Mouse (Mus musculus): ENCODE measurements around the gene Add2. TPM values are rescaled to one million over a fixed set of nuclear protein-coding genes. Genes with fewer than 3 reads are reported as not detected.

The Add2 gene
- polyA plus RNA-seq, 1 experiment from 2014 or later, result 28.1 TPM

- no peak overlapping the region for H3K4me2 ChIP-seq (ENCODE audit: low read depth, low read length)
- no peak for ATAC-seq
- no peak for TF ChIP-seq EP300 (IDR thresholded peaks at IDR 0.05; ENCODE audit: low read depth)
- no peak for TF ChIP-seq CTCF (IDR thresholded peaks at IDR 0.05; ENCODE audit: low read depth)
- WGBS (ENCODE audit: insufficient replicate concordance), result 58% methylated on average over 5 of the region's 5 CpGs
- H3K9ac ChIP-seq (replicated peaks), result no peak overlapping the region
- no peaks in the 10 kb centered on the region for H3K4me1 ChIP-seq (ENCODE audit: insufficient read depth)
- DNase-seq, result no peak
- H3K27me3 ChIP-seq (ENCODE audit: insufficient read depth, low read length), result no peaks in the 10 kb centered on the region
- no peak overlapping the region for H3K27ac ChIP-seq (ENCODE audit: low read depth)
- H3K36me3 ChIP-seq (replicated peaks; ENCODE audit: insufficient read depth, low read length), result peaks cover 26% of the 10 kb centered on the region
- no peaks in the 10 kb centered on the region for H3K9me3 ChIP-seq (ENCODE audit: low read length)
- no peak overlapping the region for H3K4me3 ChIP-seq (ENCODE audit: low read depth, low read length)
These were observed 67.0 kb downstream of the Add2 start for GRCm38 (mm10) chr6:86095518-86095917.

- DNase-seq (no peak), ATAC-seq (no peak)
- TF ChIP-seq CTCF (IDR thresholded peaks at IDR 0.05; ENCODE audit: low read depth), result no peak
- TF ChIP-seq EP300 (IDR thresholded peaks at IDR 0.05; ENCODE audit: low read depth), result no peak
- no peaks in the 10 kb centered on the region for H3K9me3 ChIP-seq (ENCODE audit: low read length)
- H3K4me1 ChIP-seq (ENCODE audit: insufficient read depth), result no peaks in the 10 kb centered on the region
- H3K36me3 ChIP-seq (replicated peaks; ENCODE audit: insufficient read depth, low read length), result peaks cover 35% of the 10 kb centered on the region
- no peaks in the 10 kb centered on the region for H3K27me3 ChIP-seq (ENCODE audit: insufficient read depth, low read length)
- no peak overlapping the region for H3K4me2 ChIP-seq (ENCODE audit: low read depth, low read length)
- no peak overlapping the region for H3K27ac ChIP-seq (ENCODE audit: low read depth)
- no peak overlapping the region for H3K9ac ChIP-seq (replicated peaks)
- 91% methylated on average over 10 of the region's 10 CpGs for WGBS (ENCODE audit: insufficient replicate concordance)
- no peak overlapping the region for H3K4me3 ChIP-seq (ENCODE audit: low read depth, low read length)
These were observed 68.3 kb downstream of the Add2 start for GRCm38 (mm10) chr6:86096733-86097132.

- H3K9ac ChIP-seq (replicated peaks), result no peak overlapping the region
- H3K9me3 ChIP-seq (ENCODE audit: low read length), result no peaks in the 10 kb centered on the region
- ATAC-seq (no peak), DNase-seq (no peak)
- WGBS (ENCODE audit: insufficient replicate concordance), result 71% methylated on average over 4 of the region's 4 CpGs
- H3K4me1 ChIP-seq (ENCODE audit: insufficient read depth), result no peaks in the 10 kb centered on the region
- TF ChIP-seq EP300 (IDR thresholded peaks at IDR 0.05; ENCODE audit: low read depth) (no peak), CTCF (IDR thresholded peaks at IDR 0.05; ENCODE audit: low read depth) (no peak)
- H3K4me2 ChIP-seq (ENCODE audit: low read depth, low read length), result no peak overlapping the region
- peaks cover 38% of the 10 kb centered on the region for H3K36me3 ChIP-seq (replicated peaks; ENCODE audit: insufficient read depth, low read length)
- H3K4me3 ChIP-seq (ENCODE audit: low read depth, low read length), result no peak overlapping the region
- no peaks in the 10 kb centered on the region for H3K27me3 ChIP-seq (ENCODE audit: insufficient read depth, low read length)
- no peak overlapping the region for H3K27ac ChIP-seq (ENCODE audit: low read depth)
These were observed 68.7 kb downstream of the Add2 start for GRCm38 (mm10) chr6:86097155-86097554.

DNA sequence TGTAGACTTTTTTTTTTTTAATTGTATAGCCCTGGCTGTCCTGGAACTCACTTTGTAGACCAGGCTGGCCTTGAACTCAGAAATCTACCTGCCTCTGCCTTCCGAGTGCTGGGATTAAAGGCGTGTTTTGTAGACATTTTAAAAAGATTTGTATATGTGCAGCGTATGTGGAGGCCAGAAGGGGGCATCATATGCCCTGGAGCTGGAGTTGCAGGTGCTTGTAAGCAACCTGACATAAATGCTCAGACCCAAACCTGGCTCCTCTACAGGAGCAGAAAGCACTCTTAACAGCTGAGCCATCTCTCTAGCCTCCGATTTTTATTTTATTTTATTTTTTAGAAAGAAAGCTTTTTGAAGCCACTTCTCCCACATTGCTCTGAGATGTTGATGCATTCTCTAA is 70.5 kb downstream of the Add2 start:
- no peak overlapping the region for H3K27ac ChIP-seq (ENCODE audit: low read depth)
- ATAC-seq (no peak), DNase-seq (no peak)
- no peak overlapping the region for H3K4me2 ChIP-seq (ENCODE audit: low read depth, low read length)
- H3K36me3 ChIP-seq (replicated peaks; ENCODE audit: insufficient read depth, low read length), result peaks cover 44% of the 10 kb centered on the region
- no peaks in the 10 kb centered on the region for H3K27me3 ChIP-seq (ENCODE audit: insufficient read depth, low read length)
- no peak overlapping the region for H3K4me3 ChIP-seq (ENCODE audit: low read depth, low read length)
- TF ChIP-seq CTCF (IDR thresholded peaks at IDR 0.05; ENCODE audit: low read depth) (peak; percentile 35), EP300 (IDR thresholded peaks at IDR 0.05; ENCODE audit: low read depth) (no peak)
- no peaks in the 10 kb centered on the region for H3K4me1 ChIP-seq (ENCODE audit: insufficient read depth)
- H3K9me3 ChIP-seq (ENCODE audit: low read length), result no peaks in the 10 kb centered on the region
- WGBS (ENCODE audit: insufficient replicate concordance), result 79% methylated on average over 4 of the region's 4 CpGs
- no peak overlapping the region for H3K9ac ChIP-seq (replicated peaks)

GRCm38 (mm10) chr6:86101451-86101850 is 73.0 kb downstream of the Add2 start:
- DNase-seq (no peak), ATAC-seq (no peak)
- no peaks in the 10 kb centered on the region for H3K9me3 ChIP-seq (ENCODE audit: low read length)
- no peaks in the 10 kb centered on the region for H3K4me1 ChIP-seq (ENCODE audit: insufficient read depth)
- H3K27ac ChIP-seq (ENCODE audit: low read depth), result no peak overlapping the region
- TF ChIP-seq EP300 (IDR thresholded peaks at IDR 0.05; ENCODE audit: low read depth) (no peak), CTCF (IDR thresholded peaks at IDR 0.05; ENCODE audit: low read depth) (no peak)
- H3K36me3 ChIP-seq (replicated peaks; ENCODE audit: insufficient read depth, low read length), result peaks cover 54% of the 10 kb centered on the region
- H3K9ac ChIP-seq (replicated peaks), result no peak overlapping the region
- H3K4me3 ChIP-seq (ENCODE audit: low read depth, low read length), result no peak overlapping the region
- H3K4me2 ChIP-seq (ENCODE audit: low read depth, low read length), result no peak overlapping the region
- no peaks in the 10 kb centered on the region for H3K27me3 ChIP-seq (ENCODE audit: insufficient read depth, low read length)
- WGBS (ENCODE audit: insufficient replicate concordance), result 83% methylated on average over 5 of the region's 5 CpGs

- Histone ChIP-seq H3K27me3 (ENCODE audit: insufficient read depth, low read length) (no peaks in the 10 kb centered on the region), H3K27ac (ENCODE audit: low read depth) (no peak overlapping the region), H3K9ac (replicated peaks) (no peak overlapping the region), H3K4me2 (ENCODE audit: low read depth, low read length) (no peak overlapping the region), H3K4me1 (ENCODE audit: insufficient read depth) (no peaks in the 10 kb centered on the region), H3K9me3 (ENCODE audit: low read length) (no peaks in the 10 kb centered on the region), H3K4me3 (ENCODE audit: low read depth, low read length) (no peak overlapping the region), H3K36me3 (replicated peaks; ENCODE audit: insufficient read depth, low read length) (peaks cover 56% of the 10 kb centered on the region)
- no peak for TF ChIP-seq CTCF (IDR thresholded peaks at IDR 0.05; ENCODE audit: low read depth)
- no peak for TF ChIP-seq EP300 (IDR thresholded peaks at IDR 0.05; ENCODE audit: low read depth)
- DNase-seq (no peak), ATAC-seq (no peak)
- WGBS (ENCODE audit: insufficient replicate concordance), result 87% methylated on average over 5 of the region's 5 CpGs
These were observed 74.4 kb downstream of the Add2 start for GRCm38 (mm10) chr6:86102874-86103273.

DNA sequence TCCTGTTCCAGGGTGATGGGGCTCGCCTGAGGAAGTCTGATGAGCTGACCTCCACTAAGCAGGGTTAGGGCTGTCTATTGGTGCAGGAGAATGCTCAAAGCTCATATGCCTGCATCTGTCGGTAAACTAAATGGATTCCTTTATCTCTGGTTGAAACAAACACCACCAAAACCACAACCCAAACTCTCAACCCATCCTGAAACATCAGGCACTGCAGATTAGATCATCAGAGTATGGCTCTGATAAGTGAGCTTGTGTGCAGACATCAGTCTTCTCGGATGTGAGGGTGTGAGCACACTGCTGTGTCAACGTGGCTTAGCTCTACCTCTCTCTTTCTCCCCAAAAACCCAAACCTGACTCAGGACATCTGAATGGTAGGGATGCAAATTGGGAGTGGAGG is 75.1 kb downstream of the Add2 start:
- Histone ChIP-seq H3K27ac (ENCODE audit: low read depth) (no peak overlapping the region), H3K9ac (replicated peaks) (no peak overlapping the region), H3K4me3 (ENCODE audit: low read depth, low read length) (no peak overlapping the region), H3K36me3 (replicated peaks; ENCODE audit: insufficient read depth, low read length) (peaks cover 54% of the 10 kb centered on the region), H3K27me3 (ENCODE audit: insufficient read depth, low read length) (no peaks in the 10 kb centered on the region), H3K4me2 (ENCODE audit: low read depth, low read length) (no peak overlapping the region), H3K9me3 (ENCODE audit: low read length) (no peaks in the 10 kb centered on the region), H3K4me1 (ENCODE audit: insufficient read depth) (no peaks in the 10 kb centered on the region)
- WGBS (ENCODE audit: insufficient replicate concordance), result 41% methylated on average over 4 of the region's 4 CpGs
- ATAC-seq (no peak), DNase-seq (no peak)
- TF ChIP-seq CTCF (IDR thresholded peaks at IDR 0.05; ENCODE audit: low read depth), result no peak
- no peak for TF ChIP-seq EP300 (IDR thresholded peaks at IDR 0.05; ENCODE audit: low read depth)

All from liver, postnatal 0 days (tissue).